Mouse (Mus musculus): ENCODE data around the gene Sppl3.
A peak's percentile ranks its signal among the peaks of the same experiment; 100 is the strongest.

Sppl3 gene

GRCm38 (mm10) chr5:115010577-115011216, at the start of gene Sppl3:
Gene Sppl3 (plus strand): TSS chr5:115011137.
- DNase-seq, result peak; percentile 98 to 99

GRCm38 (mm10) chr5:114961590-114962360, 49.2 kb upstream of the Sppl3 start:
- DNase-seq, result no peak

GRCm38 (mm10) chr5:114964315-114964966, 46.5 kb upstream of the Sppl3 start:
- no peak for DNase-seq

DNA sequence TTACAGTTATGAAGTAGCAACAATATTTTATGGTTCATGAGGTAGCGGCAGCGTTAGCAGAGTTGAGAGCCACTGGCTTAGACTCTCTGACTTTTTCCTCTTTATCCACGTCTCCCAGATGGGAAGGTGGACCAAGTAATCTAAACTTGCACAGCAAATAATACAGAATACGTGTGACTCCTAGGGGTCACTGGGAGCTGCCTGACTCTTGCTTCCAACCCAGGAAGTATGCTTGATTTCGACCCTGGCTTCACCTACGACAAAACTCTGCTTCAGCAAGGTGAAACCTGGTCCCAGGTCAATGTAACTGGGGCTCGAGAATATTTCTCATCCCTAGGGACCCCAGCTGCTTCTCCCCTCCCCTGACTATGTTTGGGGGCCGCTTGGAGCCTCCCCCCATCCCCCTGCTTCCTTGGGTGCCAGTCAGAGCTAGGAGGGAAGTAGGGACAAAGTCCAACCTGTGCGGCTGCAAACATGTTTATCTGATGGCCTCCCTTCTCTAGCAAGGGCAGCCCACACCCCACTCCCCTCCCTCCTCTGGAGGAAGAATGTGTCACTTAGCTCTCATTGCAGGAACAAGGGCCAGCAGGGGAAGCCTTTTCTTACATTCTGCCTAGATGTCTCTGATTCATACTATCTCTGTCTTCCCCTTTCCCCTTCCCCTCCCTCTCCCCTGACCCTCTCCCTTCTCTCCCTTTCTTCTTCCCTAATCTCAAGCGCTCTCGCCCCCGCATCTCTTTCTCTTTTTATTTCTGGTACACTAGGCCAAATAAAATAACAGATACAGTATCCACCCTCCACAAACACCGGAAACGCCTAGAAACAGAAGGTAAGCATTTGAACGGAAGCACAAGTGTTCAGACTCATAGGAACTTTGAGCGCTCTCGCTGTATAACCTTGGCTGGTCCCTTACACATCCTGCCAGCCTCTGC, 45.7 kb upstream of the Sppl3 start:
- no peak for DNase-seq

GRCm38 (mm10) chr5:114967523-114968268, 43.2 kb upstream of the Sppl3 start:
- DNase-seq, result peak; percentile 48 to 59

- DNase-seq, result no peak
These were observed 42.3 kb upstream of the Sppl3 start for GRCm38 (mm10) chr5:114968651-114969050.

DNA sequence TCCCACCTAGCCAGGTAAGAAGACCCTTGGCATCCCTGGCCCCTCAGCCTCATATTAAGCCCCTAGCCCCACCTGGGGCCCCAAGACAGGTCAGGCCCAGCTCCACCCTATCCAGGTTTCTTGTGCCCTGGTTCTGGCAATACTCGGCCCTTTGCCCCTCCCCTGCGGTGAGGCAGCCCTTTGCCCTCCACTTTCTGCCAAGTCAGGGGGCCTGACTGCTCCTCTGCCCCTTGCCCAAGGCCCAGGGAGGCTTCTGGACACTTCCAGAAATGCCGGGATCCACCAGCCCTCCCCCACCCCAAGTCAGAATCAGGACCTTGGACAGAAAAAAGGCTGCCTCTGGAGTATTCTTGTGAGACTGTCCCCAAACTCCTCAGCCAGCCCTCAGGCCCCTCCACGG, 41.9 kb upstream of the Sppl3 start:
- DNase-seq, result no peak

DNA sequence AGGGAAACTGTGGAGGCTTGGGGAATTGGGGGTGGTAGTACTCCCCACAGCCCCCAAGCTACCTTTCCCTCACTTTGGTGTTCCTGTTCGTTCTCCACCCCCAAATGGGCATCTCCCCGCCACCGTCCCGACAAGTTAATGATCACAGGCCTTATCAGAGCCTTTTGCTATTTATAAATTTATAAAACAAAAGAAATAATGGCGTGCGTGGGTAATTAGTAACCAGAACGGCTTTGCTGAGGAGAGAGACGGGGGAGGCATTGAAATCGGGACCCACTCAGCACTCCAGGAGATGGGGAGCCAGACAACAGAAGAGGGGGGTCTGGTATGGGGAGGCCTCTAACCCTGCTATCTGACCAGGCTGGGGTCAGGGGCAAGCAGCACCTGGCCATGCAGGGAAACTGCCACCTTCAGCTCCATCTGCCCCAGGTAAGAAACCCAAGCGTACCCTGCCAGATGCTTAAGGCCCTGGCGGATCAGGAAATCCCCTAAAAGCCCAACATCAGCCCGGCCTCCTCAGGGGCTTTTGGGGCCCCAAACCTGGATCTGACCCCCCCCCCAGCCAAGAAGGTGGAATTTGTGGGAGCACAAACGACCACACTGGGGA, 41.2 kb upstream of the Sppl3 start:
- no peak for DNase-seq

- no peak for DNase-seq
These were observed 40.1 kb upstream of the Sppl3 start, which contains the start of gene Hnf1a for GRCm38 (mm10) chr5:114970824-114971227. Gene Hnf1a (minus strand): TSS chr5:114971094.

DNA sequence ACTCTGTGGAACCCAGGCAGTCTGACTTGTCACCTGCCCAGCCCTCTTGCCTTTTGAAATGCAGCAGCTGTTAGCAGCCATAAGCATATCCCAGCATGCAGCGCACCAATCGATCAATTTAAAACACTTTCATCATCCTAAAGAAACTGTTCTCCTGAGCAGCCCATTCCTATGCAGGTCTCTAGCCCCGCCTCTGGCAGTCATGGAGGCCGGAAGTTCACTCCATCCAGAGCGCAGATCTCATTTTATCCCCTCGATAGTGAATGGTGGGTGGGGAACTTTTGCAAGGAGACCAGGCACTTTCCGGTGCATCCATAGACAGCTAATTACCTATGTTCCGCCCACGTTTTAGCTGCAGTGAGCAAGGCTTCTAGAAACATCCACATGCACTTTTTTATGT, 38.7 kb upstream of the Sppl3 start:
- no peak for DNase-seq

DNA sequence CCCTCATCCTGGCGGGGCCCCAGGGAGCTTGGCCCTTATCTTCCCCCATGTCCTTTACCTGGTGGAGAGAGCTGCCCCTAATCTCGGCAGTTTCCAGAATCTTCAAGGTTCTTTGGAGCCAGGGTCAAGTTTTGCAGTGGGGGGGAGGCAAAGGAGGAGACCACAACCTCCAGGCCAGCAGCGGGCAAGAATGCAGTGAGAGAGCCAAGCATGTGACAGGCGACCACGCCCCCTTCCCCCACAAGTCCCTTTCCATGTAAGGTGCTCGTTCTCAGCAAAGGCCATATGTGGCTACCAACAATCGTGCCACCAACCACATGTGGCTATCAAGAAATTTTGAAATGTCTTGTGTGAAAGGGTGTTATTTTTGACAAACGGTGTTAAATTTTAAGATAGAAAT, 37.8 kb upstream of the Sppl3 start:
- DNase-seq, result no peak

GRCm38 (mm10) chr5:114976935-114977334, 34.0 kb upstream of the Sppl3 start:
- DNase-seq, result no peak

- DNase-seq, result peak; percentile 33 to 54
These were observed 32.5 kb upstream of the Sppl3 start for GRCm38 (mm10) chr5:114978473-114978872.

DNA sequence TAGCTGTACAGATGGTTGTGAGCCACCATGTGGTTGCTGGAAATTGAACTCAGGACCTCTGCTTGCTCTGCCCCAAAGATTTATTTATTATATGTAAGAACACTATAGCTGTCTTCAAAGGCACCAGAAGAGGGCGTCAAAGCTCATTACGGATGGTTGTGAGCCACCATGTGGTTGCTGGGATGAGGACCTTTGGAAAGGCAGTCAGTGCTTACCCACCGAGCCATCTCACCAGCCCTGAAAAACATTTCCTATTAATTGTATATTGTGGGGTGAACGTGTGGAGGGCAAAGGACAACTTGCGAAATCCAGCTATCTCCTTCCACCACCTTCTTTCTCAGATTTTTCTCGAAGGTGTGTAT, 32.1 kb upstream of the Sppl3 start:
- DNase-seq, result peak in 1 of 2 experiments; percentile 23

DNA sequence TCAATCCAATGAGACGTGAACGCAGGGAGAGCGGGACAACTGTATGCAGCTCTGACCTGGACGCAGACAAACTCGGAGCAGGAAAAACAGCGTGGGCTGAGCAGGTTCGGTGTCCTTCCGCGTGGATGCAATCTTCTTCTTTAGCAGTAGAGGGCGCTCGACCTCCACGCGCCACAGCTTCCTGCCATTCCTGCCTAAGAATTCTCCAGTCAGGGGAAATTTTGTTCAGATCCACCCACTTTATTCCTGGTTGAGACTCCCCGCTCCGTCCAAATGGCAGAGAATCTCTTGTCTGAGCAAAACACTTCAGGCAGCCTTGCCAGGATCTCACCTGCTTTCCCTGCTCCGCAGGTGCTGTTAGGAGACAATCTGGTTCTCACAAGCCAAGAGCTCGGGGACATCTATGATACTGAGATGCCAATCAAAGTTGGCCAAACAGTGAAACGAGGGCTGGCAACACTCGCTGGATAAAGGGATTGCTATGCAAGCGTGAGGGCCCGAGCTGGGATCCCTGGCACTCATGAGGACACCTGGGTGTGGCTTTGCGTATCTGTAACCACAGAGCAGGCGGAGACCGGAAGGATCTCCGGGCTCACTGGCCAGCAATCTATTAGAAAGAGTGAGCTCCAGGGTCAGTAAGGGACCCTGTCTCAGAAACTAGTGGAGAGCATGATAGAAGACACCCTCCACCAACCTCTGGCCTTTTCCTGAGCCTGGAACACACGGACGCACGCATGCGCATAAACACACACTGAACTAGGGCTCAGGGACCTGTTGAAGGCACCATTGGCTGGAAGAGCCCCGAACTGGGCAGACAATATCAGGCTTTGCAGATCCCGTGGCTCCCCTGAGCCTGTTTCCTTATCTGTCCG, 31.5 kb upstream of the Sppl3 start:
- DNase-seq, result peak; percentile 85 to 88

DNA sequence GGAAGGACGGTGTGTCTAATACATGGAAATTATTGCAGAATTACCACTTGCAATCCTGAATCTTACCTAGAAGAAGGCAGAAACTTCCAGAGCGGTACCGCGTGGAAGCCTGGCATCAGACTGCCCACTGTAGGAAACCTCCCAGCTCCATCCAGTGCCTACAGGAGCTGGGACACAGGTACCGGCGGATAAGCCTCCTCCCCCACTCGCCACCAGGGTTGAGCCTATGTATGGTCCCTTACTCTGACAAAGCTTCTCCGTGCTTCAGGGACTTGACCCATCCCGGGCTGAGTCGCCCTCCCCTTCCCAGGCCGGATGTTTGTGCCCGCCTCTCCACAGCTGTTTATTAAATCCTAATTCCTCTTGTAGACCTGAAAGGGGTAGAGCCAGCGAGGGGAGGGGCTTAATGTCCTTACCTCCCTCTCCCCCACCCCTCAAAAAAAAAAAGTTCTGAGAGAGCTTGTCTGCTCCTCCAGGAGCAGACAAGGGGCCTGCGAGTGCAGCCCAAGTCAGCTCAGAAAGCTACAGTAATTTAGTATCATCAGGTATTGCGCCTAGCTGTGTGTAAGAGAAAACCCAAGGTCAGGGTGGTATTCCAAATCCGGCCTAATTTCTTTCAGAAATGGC, 30.7 kb upstream of the Sppl3 start:
- DNase-seq, result no peak

DNA sequence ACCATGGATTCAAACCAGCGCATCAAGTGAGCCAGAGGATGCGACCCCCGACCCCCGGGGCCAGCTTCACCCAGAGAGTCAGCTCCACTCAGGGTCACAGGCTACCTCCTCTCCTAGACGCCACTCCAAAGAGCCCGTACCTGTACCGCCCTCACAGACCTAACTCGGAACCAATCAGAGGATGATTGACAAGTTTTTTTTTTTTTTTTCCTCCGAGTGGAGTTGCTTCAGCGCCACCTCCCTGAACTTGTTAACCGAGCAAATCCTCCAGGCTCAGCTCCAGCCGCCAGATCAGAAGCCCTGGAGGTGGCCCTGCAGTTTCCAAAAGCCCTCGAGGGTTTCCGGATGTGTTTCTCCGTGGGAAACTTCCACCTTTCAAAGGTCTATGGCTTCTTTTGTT, 28.9 kb upstream of the Sppl3 start:
- DNase-seq, result no peak

DNA sequence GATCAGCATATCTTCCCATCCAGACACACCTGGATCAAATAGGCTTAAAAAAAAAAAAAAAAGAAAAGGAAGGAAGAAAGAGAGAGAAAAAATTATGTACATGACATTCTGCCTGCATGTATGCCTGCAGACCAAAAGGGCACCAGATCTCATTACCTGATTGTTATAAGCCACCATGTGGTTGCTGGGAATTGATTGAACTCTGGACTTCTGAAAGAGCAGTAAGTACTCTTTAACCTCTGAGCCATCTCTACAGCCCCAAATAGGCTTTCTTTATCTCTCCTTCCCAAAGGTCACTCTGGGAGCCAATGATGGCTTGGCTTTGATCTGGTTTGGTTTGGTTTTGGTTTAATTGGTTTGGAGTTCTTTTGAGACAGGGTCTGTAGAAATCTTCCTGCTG, 25.9 kb upstream of the Sppl3 start:
- no peak for DNase-seq

GRCm38 (mm10) chr5:114996447-114996846, 14.5 kb upstream of the Sppl3 start:
- no peak for DNase-seq

- DNase-seq, result no peak
These were observed 13.6 kb upstream of the Sppl3 start for GRCm38 (mm10) chr5:114997327-114997726.

Measured in cerebellum, postnatal 25 days (tissue).